Mouse (Mus musculus): ENCODE measurements at regions not wholly inside any gene's neighbourhood (a gene's known extent, or its start where the extent isn't known, plus 50 kb on each side); places are given as distances from the start of the nearest gene placed in this dataset.

GRCm38 (mm10) chr16:71724898-71725297, 583.2 kb upstream of the Robo1 start:
- H3K27ac ChIP-seq (replicated peaks; ENCODE audit: low read depth, low read length) = no peak overlapping the region
- H3K4me1 ChIP-seq (ENCODE audit: control insufficient read depth, insufficient read depth, low read length) = no peaks in the 10 kb centered on the region
- DNase-seq (ENCODE audit: low spot score) = no peak
- no peaks in the 10 kb centered on the region for H3K36me3 ChIP-seq (ENCODE audit: control insufficient read depth, insufficient read depth, low read length)
- H3K4me2 ChIP-seq (ENCODE audit: low read depth, severe bottlenecking) = no peak overlapping the region
- H3K27me3 ChIP-seq (ENCODE audit: control insufficient read depth, insufficient read depth, low read length) = no peaks in the 10 kb centered on the region
- H3K9ac ChIP-seq (ENCODE audit: low read length) = no peak overlapping the region
- H3K9me3 ChIP-seq (ENCODE audit: control insufficient read depth, low read length) = no peaks in the 10 kb centered on the region
- 81% methylated on average over 2 of the region's 2 CpGs for WGBS
- ATAC-seq (ENCODE audit: insufficient number of reproducible peaks, low FRiP score, low TSS enrichment, low read depth) = no peak
- H3K4me3 ChIP-seq (ENCODE audit: low read depth, low read length) = no peak overlapping the region

GRCm38 (mm10) chr16:71737941-71738340, 570.2 kb upstream of the Robo1 start:
- no peak overlapping the region for H3K27ac ChIP-seq (replicated peaks; ENCODE audit: low read depth, low read length)
- ATAC-seq (ENCODE audit: insufficient number of reproducible peaks, low FRiP score, low TSS enrichment, low read depth) (no peak), DNase-seq (ENCODE audit: low spot score) (no peak)
- H3K9me3 ChIP-seq (ENCODE audit: control insufficient read depth, low read length) = no peaks in the 10 kb centered on the region
- H3K4me2 ChIP-seq (ENCODE audit: low read depth, severe bottlenecking) = no peak overlapping the region
- WGBS = 88% methylated on average over 2 of the region's 2 CpGs
- no peaks in the 10 kb centered on the region for H3K27me3 ChIP-seq (ENCODE audit: control insufficient read depth, insufficient read depth, low read length)
- no peak overlapping the region for H3K9ac ChIP-seq (ENCODE audit: low read length)
- H3K4me3 ChIP-seq (ENCODE audit: low read depth, low read length) = no peak overlapping the region
- no peaks in the 10 kb centered on the region for H3K36me3 ChIP-seq (ENCODE audit: control insufficient read depth, insufficient read depth, low read length)
- no peaks in the 10 kb centered on the region for H3K4me1 ChIP-seq (ENCODE audit: control insufficient read depth, insufficient read depth, low read length)

GRCm38 (mm10) chr16:71739104-71739503, 569.0 kb upstream of the Robo1 start:
- 91% methylated on average over 5 of the region's 5 CpGs for WGBS
- Histone ChIP-seq H3K4me2 (ENCODE audit: low read depth, severe bottlenecking) (no peak overlapping the region), H3K27ac (replicated peaks; ENCODE audit: low read depth, low read length) (no peak overlapping the region), H3K9me3 (ENCODE audit: control insufficient read depth, low read length) (no peaks in the 10 kb centered on the region), H3K9ac (ENCODE audit: low read length) (no peak overlapping the region), H3K4me1 (ENCODE audit: control insufficient read depth, insufficient read depth, low read length) (no peaks in the 10 kb centered on the region), H3K27me3 (ENCODE audit: control insufficient read depth, insufficient read depth, low read length) (no peaks in the 10 kb centered on the region), H3K4me3 (ENCODE audit: low read depth, low read length) (no peak overlapping the region), H3K36me3 (ENCODE audit: control insufficient read depth, insufficient read depth, low read length) (no peaks in the 10 kb centered on the region)
- DNase-seq (ENCODE audit: low spot score) (no peak), ATAC-seq (ENCODE audit: insufficient number of reproducible peaks, low FRiP score, low TSS enrichment, low read depth) (no peak)

- H3K27me3 ChIP-seq (ENCODE audit: control insufficient read depth, insufficient read depth, low read length) = no peaks in the 10 kb centered on the region
- no peaks in the 10 kb centered on the region for H3K36me3 ChIP-seq (ENCODE audit: control insufficient read depth, insufficient read depth, low read length)
- H3K9ac ChIP-seq (ENCODE audit: low read length) = no peak overlapping the region
- H3K27ac ChIP-seq (replicated peaks; ENCODE audit: low read depth, low read length) = no peak overlapping the region
- ATAC-seq (ENCODE audit: insufficient number of reproducible peaks, low FRiP score, low TSS enrichment, low read depth) (no peak), DNase-seq (ENCODE audit: low spot score) (no peak)
- H3K9me3 ChIP-seq (ENCODE audit: control insufficient read depth, low read length) = no peaks in the 10 kb centered on the region
- H3K4me3 ChIP-seq (ENCODE audit: low read depth, low read length) = no peak overlapping the region
- no peaks in the 10 kb centered on the region for H3K4me1 ChIP-seq (ENCODE audit: control insufficient read depth, insufficient read depth, low read length)
- H3K4me2 ChIP-seq (ENCODE audit: low read depth, severe bottlenecking) = no peak overlapping the region
Observed at GRCm38 (mm10) chr16:71780945-71781344, 527.2 kb upstream of the Robo1 start.

GRCm38 (mm10) chr16:71812840-71813239, 495.3 kb upstream of the Robo1 start:
- WGBS = 78% methylated on average over 5 of the region's 5 CpGs
- no peaks in the 10 kb centered on the region for H3K9me3 ChIP-seq (ENCODE audit: control insufficient read depth, low read length)
- no peak overlapping the region for H3K4me2 ChIP-seq (ENCODE audit: low read depth, severe bottlenecking)
- H3K4me1 ChIP-seq (ENCODE audit: control insufficient read depth, insufficient read depth, low read length) = no peaks in the 10 kb centered on the region
- H3K9ac ChIP-seq (ENCODE audit: low read length) = no peak overlapping the region
- H3K27ac ChIP-seq (replicated peaks; ENCODE audit: low read depth, low read length) = no peak overlapping the region
- ATAC-seq (ENCODE audit: insufficient number of reproducible peaks, low FRiP score, low TSS enrichment, low read depth) = no peak
- no peaks in the 10 kb centered on the region for H3K27me3 ChIP-seq (ENCODE audit: control insufficient read depth, insufficient read depth, low read length)
- H3K4me3 ChIP-seq (ENCODE audit: low read depth, low read length) = no peak overlapping the region
- no peak for DNase-seq (ENCODE audit: low spot score)
- H3K36me3 ChIP-seq (ENCODE audit: control insufficient read depth, insufficient read depth, low read length) = no peaks in the 10 kb centered on the region

- no peak overlapping the region for H3K27ac ChIP-seq (replicated peaks; ENCODE audit: low read depth, low read length)
- H3K36me3 ChIP-seq (ENCODE audit: control insufficient read depth, insufficient read depth, low read length) = no peaks in the 10 kb centered on the region
- H3K4me3 ChIP-seq (ENCODE audit: low read depth, low read length) = no peak overlapping the region
- no peak overlapping the region for H3K4me2 ChIP-seq (ENCODE audit: low read depth, severe bottlenecking)
- H3K9ac ChIP-seq (ENCODE audit: low read length) = no peak overlapping the region
- no peaks in the 10 kb centered on the region for H3K9me3 ChIP-seq (ENCODE audit: control insufficient read depth, low read length)
- H3K27me3 ChIP-seq (ENCODE audit: control insufficient read depth, insufficient read depth, low read length) = no peaks in the 10 kb centered on the region
- DNase-seq (ENCODE audit: low spot score) (no peak), ATAC-seq (ENCODE audit: insufficient number of reproducible peaks, low FRiP score, low TSS enrichment, low read depth) (no peak)
- WGBS = 86% methylated on average over 2 of the region's 2 CpGs
- no peaks in the 10 kb centered on the region for H3K4me1 ChIP-seq (ENCODE audit: control insufficient read depth, insufficient read depth, low read length)
Observed at GRCm38 (mm10) chr16:71835325-71835724, 472.8 kb upstream of the Robo1 start.

GRCm38 (mm10) chr16:71850097-71850496, 458.0 kb upstream of the Robo1 start:
- Histone ChIP-seq H3K4me3 (ENCODE audit: low read depth, low read length) (no peak overlapping the region), H3K27ac (replicated peaks; ENCODE audit: low read depth, low read length) (no peak overlapping the region), H3K4me2 (ENCODE audit: low read depth, severe bottlenecking) (no peak overlapping the region), H3K9me3 (ENCODE audit: control insufficient read depth, low read length) (no peaks in the 10 kb centered on the region), H3K27me3 (ENCODE audit: control insufficient read depth, insufficient read depth, low read length) (no peaks in the 10 kb centered on the region), H3K9ac (ENCODE audit: low read length) (no peak overlapping the region), H3K4me1 (ENCODE audit: control insufficient read depth, insufficient read depth, low read length) (no peaks in the 10 kb centered on the region), H3K36me3 (ENCODE audit: control insufficient read depth, insufficient read depth, low read length) (no peaks in the 10 kb centered on the region)
- DNase-seq (ENCODE audit: low spot score) (no peak), ATAC-seq (ENCODE audit: insufficient number of reproducible peaks, low FRiP score, low TSS enrichment, low read depth) (no peak; the same call in 1 of the 2 replicates)
- WGBS = 83% methylated on average over 3 of the region's 3 CpGs

- DNase-seq (ENCODE audit: low spot score) (no peak), ATAC-seq (ENCODE audit: insufficient number of reproducible peaks, low FRiP score, low TSS enrichment, low read depth) (no peak)
- Histone ChIP-seq H3K27me3 (ENCODE audit: control insufficient read depth, insufficient read depth, low read length) (no peaks in the 10 kb centered on the region), H3K9ac (ENCODE audit: low read length) (no peak overlapping the region), H3K36me3 (ENCODE audit: control insufficient read depth, insufficient read depth, low read length) (no peaks in the 10 kb centered on the region), H3K4me3 (ENCODE audit: low read depth, low read length) (no peak overlapping the region), H3K4me1 (ENCODE audit: control insufficient read depth, insufficient read depth, low read length) (no peaks in the 10 kb centered on the region), H3K4me2 (ENCODE audit: low read depth, severe bottlenecking) (no peak overlapping the region), H3K27ac (replicated peaks; ENCODE audit: low read depth, low read length) (no peak overlapping the region), H3K9me3 (ENCODE audit: control insufficient read depth, low read length) (no peaks in the 10 kb centered on the region)
- WGBS = 55% methylated on average over 3 of the region's 3 CpGs
Observed at GRCm38 (mm10) chr16:71851590-71852190, 456.4 kb upstream of the Robo1 start.

GRCm38 (mm10) chr16:71857877-71858276, 450.2 kb upstream of the Robo1 start:
- H3K9me3 ChIP-seq (ENCODE audit: control insufficient read depth, low read length) = no peaks in the 10 kb centered on the region
- H3K4me2 ChIP-seq (ENCODE audit: low read depth, severe bottlenecking) = no peak overlapping the region
- no peaks in the 10 kb centered on the region for H3K27me3 ChIP-seq (ENCODE audit: control insufficient read depth, insufficient read depth, low read length)
- no peak overlapping the region for H3K27ac ChIP-seq (replicated peaks; ENCODE audit: low read depth, low read length)
- no peaks in the 10 kb centered on the region for H3K4me1 ChIP-seq (ENCODE audit: control insufficient read depth, insufficient read depth, low read length)
- H3K4me3 ChIP-seq (ENCODE audit: low read depth, low read length) = no peak overlapping the region
- ATAC-seq (ENCODE audit: insufficient number of reproducible peaks, low FRiP score, low TSS enrichment, low read depth) = no peak
- no peaks in the 10 kb centered on the region for H3K36me3 ChIP-seq (ENCODE audit: control insufficient read depth, insufficient read depth, low read length)
- H3K9ac ChIP-seq (ENCODE audit: low read length) = no peak overlapping the region
- no peak for DNase-seq (ENCODE audit: low spot score)
